Mouse (Mus musculus) MEL (cell line): ENCODE measurements around the gene Fbrs. TPM values are rescaled to one million over a fixed set of nuclear protein-coding genes. Genes with fewer than 3 reads are reported as not detected.
A peak's percentile ranks its signal among the peaks of the same experiment; 100 is the strongest.

ENCODE experiments used
- DNase-seq: peaks from one replicate; pipeline ENCODE4 v3.0.0; 2011; ENCODE audit warnings: low read depth, low spot score
- H3K27ac ChIP-seq: 2 replicates; pipeline ENCODE4 v1.5.1; 2012; ENCODE audit warnings: low read depth, mild to moderate bottlenecking, control low read depth, low read length, moderate library complexity; ENCODE audit not compliant: control insufficient read depth
- H3K27me3 ChIP-seq, 2 experiments: fragments of 150-350 bp in 1 of 2; sonication (generic) in 1 of 2; 2 replicates each; pipeline ENCODE4 v1.6.1; 2012; ENCODE audit warnings: low read length in 2 of 2, mild to moderate bottlenecking in 2 of 2, improper control_type of control experiment in 1 of 2, moderate library complexity in 1 of 2; ENCODE audit not compliant: insufficient read depth in 2 of 2, control insufficient read depth in 1 of 2
- H3K36me3 ChIP-seq, 2 experiments: 2 replicates each; pipeline ENCODE4 v1.6.1; 2012 to 2014; ENCODE audit warnings: low read length in 2 of 2, improper control_type of control experiment in 1 of 2, inconsistent platforms in 1 of 2, mild to moderate bottlenecking in 1 of 2; ENCODE audit not compliant: insufficient read depth in 2 of 2, control insufficient read depth in 1 of 2
- H3K4me1 ChIP-seq, 2 experiments: fragments of 150-350 bp in 1 of 2; sonication (generic) in 1 of 2; 2 replicates each; pipeline ENCODE4 v1.6.1; 2012; ENCODE audit warnings: low read length in 2 of 2, improper control_type of control experiment in 1 of 2, mild to moderate bottlenecking in 1 of 2; ENCODE audit not compliant: insufficient read depth in 2 of 2, control insufficient read depth in 1 of 2
- H3K4me3 ChIP-seq, 2 experiments: fragments of 150-350 bp in 1 of 2; sonication (generic) in 1 of 2; 2 replicates each; pipeline ENCODE4 v1.5.1; 2012; ENCODE audit warnings: low read depth in 2 of 2, low read length in 2 of 2, mild to moderate bottlenecking in 2 of 2, moderate library complexity in 2 of 2, control low read depth in 1 of 2, improper control_type of control experiment in 1 of 2; ENCODE audit not compliant: control insufficient read depth in 1 of 2, insufficient read depth in 1 of 2
- H3K79me2 ChIP-seq: 2 replicates; pipeline ENCODE4 v1.6.1; 2012; ENCODE audit warnings: mild to moderate bottlenecking, low read length, moderate library complexity; ENCODE audit not compliant: control insufficient read depth, poor library complexity, insufficient read depth
- H3K9ac ChIP-seq: 2 replicates; pipeline ENCODE4 v1.6.1; 2012; ENCODE audit warnings: low read depth, mild to moderate bottlenecking, control low read depth, low read length, moderate library complexity; ENCODE audit not compliant: control insufficient read depth, poor library complexity, severe bottlenecking
- H3K9me3 ChIP-seq: fragments of 150-350 bp; sonication (generic); replicated peaks from 2 replicates; pipeline ENCODE4 v1.6.1; 2012; ENCODE audit warnings: mild to moderate bottlenecking, low read length, improper control_type of control experiment, moderate library complexity; ENCODE audit not compliant: insufficient read depth
- CHD1 ChIP-seq: IDR thresholded peaks from 2 replicates; pipeline ENCODE4 v1.6.1; 2012; ENCODE audit warnings: low read depth, mild to moderate bottlenecking, inconsistent platforms, low read length, improper control_type of control experiment
- CHD2 ChIP-seq: IDR thresholded peaks from 2 replicates; pipeline ENCODE4 v1.6.1; 2011; ENCODE audit warnings: low read length, improper control_type of control experiment
- E2F4 ChIP-seq: IDR thresholded peaks from 2 replicates; pipeline ENCODE4 v1.6.1; 2011; ENCODE audit warnings: low read depth, low read length, improper control_type of control experiment, borderline replicate concordance
- ETS1 ChIP-seq: IDR thresholded peaks from 2 replicates; pipeline ENCODE4 v1.6.1; 2012; ENCODE audit warnings: low read depth, mild to moderate bottlenecking, inconsistent platforms, low read length, improper control_type of control experiment, moderate library complexity
- GABPA ChIP-seq: IDR thresholded peaks from 2 replicates; pipeline ENCODE4 v1.6.1; 2012; ENCODE audit warnings: low read depth, mild to moderate bottlenecking, inconsistent platforms, low read length, improper control_type of control experiment, moderate library complexity
- GATA1 ChIP-seq: IDR thresholded peaks from 2 replicates; pipeline ENCODE4 v1.6.1; 2011; ENCODE audit warnings: low read depth, low read length, improper control_type of control experiment
- HCFC1 ChIP-seq: IDR thresholded peaks from 2 replicates; pipeline ENCODE4 v1.6.1; 2012; ENCODE audit warnings: low read depth, mild to moderate bottlenecking, inconsistent platforms, low read length, improper control_type of control experiment, moderate library complexity
- MAFK ChIP-seq: IDR thresholded peaks from 2 replicates; pipeline ENCODE4 v1.6.1; 2011; ENCODE audit warnings: low read depth, mild to moderate bottlenecking, low read length, improper control_type of control experiment, borderline replicate concordance
- MAX ChIP-seq: IDR thresholded peaks from 2 replicates; pipeline ENCODE4 v1.6.1; 2011; ENCODE audit warnings: low read length, improper control_type of control experiment
- MEF2A ChIP-seq: IDR thresholded peaks from 2 replicates; pipeline ENCODE4 v1.6.1; 2014; ENCODE audit warnings: low read depth, mild to moderate bottlenecking, inconsistent platforms, low read length, improper control_type of control experiment; ENCODE audit not compliant: poor library complexity, insufficient replicate concordance, severe bottlenecking; ENCODE audit errors: extremely low read depth
- MXI1 ChIP-seq: IDR thresholded peaks from 2 replicates; pipeline ENCODE4 v1.6.1; 2011; ENCODE audit warnings: mild to moderate bottlenecking, low read depth, low read length, improper control_type of control experiment
- MYB ChIP-seq: IDR thresholded peaks from 2 replicates; pipeline ENCODE4 v1.6.1; 2011; ENCODE audit warnings: mild to moderate bottlenecking, low read depth, low read length, improper control_type of control experiment
- MYC ChIP-seq: IDR thresholded peaks from 2 replicates; pipeline ENCODE4 v1.6.1; 2011; ENCODE audit warnings: low read depth, mild to moderate bottlenecking, low read length, improper control_type of control experiment, moderate library complexity
- NELFE ChIP-seq: IDR thresholded peaks from 2 replicates; pipeline ENCODE4 v1.6.1; 2011; ENCODE audit warnings: low read depth, low read length, improper control_type of control experiment
- POLR2A ChIP-seq, 2 experiments: IDR thresholded peaks; 2 replicates each; pipeline ENCODE4 v1.6.1; 2011 to 2012; ENCODE audit warnings: low read length in 2 of 2, mild to moderate bottlenecking in 2 of 2, control low read depth in 1 of 2, improper control_type of control experiment in 1 of 2, low read depth in 1 of 2, moderate library complexity in 1 of 2; ENCODE audit not compliant: control insufficient read depth in 1 of 2, insufficient read depth in 1 of 2, poor library complexity in 1 of 2
- POLR2AphosphoS5 ChIP-seq: IDR thresholded peaks from 2 replicates; pipeline ENCODE4 v1.6.1; 2012; ENCODE audit warnings: low read depth, borderline replicate concordance, mild to moderate bottlenecking, inconsistent platforms, low read length, moderate library complexity, mixed read lengths
- RCOR1 ChIP-seq: IDR thresholded peaks from 2 replicates; pipeline ENCODE4 v1.6.1; 2012; ENCODE audit warnings: low read depth, mild to moderate bottlenecking, inconsistent platforms, low read length, improper control_type of control experiment
- SIN3A ChIP-seq: IDR thresholded peaks from 2 replicates; pipeline ENCODE4 v1.6.1; 2012; ENCODE audit warnings: low read length, improper control_type of control experiment, inconsistent platforms
- SMC3 ChIP-seq: IDR thresholded peaks from 2 replicates; pipeline ENCODE4 v1.6.1; 2011; ENCODE audit warnings: low read depth, low read length, improper control_type of control experiment
- TAL1 ChIP-seq: IDR thresholded peaks from 2 replicates; pipeline ENCODE4 v1.6.1; 2012; ENCODE audit warnings: mild to moderate bottlenecking, inconsistent platforms, low read length, moderate library complexity, mixed read lengths
- TBP ChIP-seq: IDR thresholded peaks from 2 replicates; pipeline ENCODE4 v1.8.0; 2011; ENCODE audit warnings: low read depth, low read length, improper control_type of control experiment
- TCF12 ChIP-seq: IDR thresholded peaks from 2 replicates; pipeline ENCODE4 v1.6.1; 2014; ENCODE audit warnings: low read depth, mild to moderate bottlenecking, inconsistent platforms, low read length, improper control_type of control experiment, moderate library complexity
- ZC3H11A ChIP-seq: IDR thresholded peaks from 2 replicates; pipeline ENCODE4 v1.6.1; 2012; ENCODE audit warnings: low read depth, mild to moderate bottlenecking, inconsistent platforms, low read length, improper control_type of control experiment
- ZKSCAN1 ChIP-seq: IDR thresholded peaks from 2 replicates; pipeline ENCODE4 v1.6.1; 2012; ENCODE audit warnings: low read depth, mild to moderate bottlenecking, inconsistent platforms, low read length, improper control_type of control experiment, moderate library complexity
- ZMIZ1 ChIP-seq: IDR thresholded peaks from 2 replicates; pipeline ENCODE4 v1.6.1; 2012; ENCODE audit warnings: low read depth, mild to moderate bottlenecking, inconsistent platforms, low read length, improper control_type of control experiment, moderate library complexity
- polyA plus RNA-seq, 2 experiments: library from polyadenylated mRNA; stranded (reverse) in 1 of 2; unstranded in 1 of 2; fragments of >175 nt in 1 of 2; fragments of >200 nt in 1 of 2; gene quantifications; 2 replicates each; pipeline versions ENCODE4 v1.2.1 to v1.2.4; 2012; ENCODE audit warnings: low replicate concordance in 2 of 2, low read depth in 1 of 2; ENCODE audit not compliant: insufficient read length in 2 of 2, insufficient read depth in 1 of 2, missing spikeins in 1 of 2
- total RNA-seq: library from RNA; depleted of rRNA; stranded (reverse); fragments of 300-350 nt; gene quantifications from 2 replicates; pipeline ENCODE4 v1.2.3, GENCODE M21; 2012

Fbrs gene
- total and polyA plus RNA-seq, 3 experiments, result 7.5 to 53.3 TPM; not detected in 1

- TF ChIP-seq HCFC1 (no peak), GATA1 (no peak), ZMIZ1 (no peak), E2F4 (0 out of 2 replicates have a peak, but pooled peaks have one; percentile 70), MYB (no peak), RCOR1 (no peak), TAL1 (no peak), CHD2 (no peak), NELFE (no peak), MAFK (no peak), POLR2AphosphoS5 (no peak), MAX (peak; percentile 69; the same call in 1 of the 2 replicates), ZKSCAN1 (no peak), TCF12 (no peak), ZC3H11A (no peak)
These were observed 33.4 kb downstream of the Fbrs start (continued) for GRCm38 (mm10) chr7:127512231-127513015.

- Histone ChIP-seq H3K79me2 (peaks cover 32% of the 10 kb centered on the region), H3K36me3 (peaks cover 16 to 35% of the 10 kb centered on the region in 2 experiments), H3K27me3 (no peaks in the 10 kb centered on the region), H3K9me3 (no peaks in the 10 kb centered on the region), H3K27ac (peak overlapping the region; percentile 85), H3K4me1 (peaks cover 3 to 9% of the 10 kb centered on the region in 2 experiments; a peak in 2 of 4 replicates), H3K4me3 (peak overlapping the region; percentile 56 to 64), H3K9ac (peak overlapping the region; percentile 62)
- TF ChIP-seq CHD1, result no peak; the same call in 1 of the 2 replicates
- peak in 1 of 2 experiments; percentile 23; a peak in 1 of 4 replicates for TF ChIP-seq POLR2A (IDR thresholded peaks at IDR 0.05; ENCODE audit: control insufficient read depth in 1 of 2, insufficient read depth in 1 of 2, low read depth in 1 of 2, low read length in 2 of 2, poor library complexity in 1 of 2)
- TF ChIP-seq MXI1, result 0 out of 2 replicates have a peak, but pooled peaks have one; percentile 14
- TF ChIP-seq MYC, result 0 out of 2 replicates have a peak, but pooled peaks have one; percentile 42
- no peak for TF ChIP-seq SMC3
- TF ChIP-seq GABPA, result no peak
- peak; percentile 64; the same call in 1 of the 2 replicates for TF ChIP-seq HCFC1
- TF ChIP-seq E2F4, result peak; percentile 77; the same call in 1 of the 2 replicates
- no peak for TF ChIP-seq NELFE
- peak; percentile 84 for TF ChIP-seq TBP
- TF ChIP-seq SIN3A, result peak; percentile 48; the same call in 1 of the 2 replicates
- TF ChIP-seq MEF2A, result no peak
- TF ChIP-seq GATA1, result peak; percentile 38; the same call in 1 of the 2 replicates
- peak; percentile 43; the same call in 1 of the 2 replicates for TF ChIP-seq RCOR1
- TF ChIP-seq ETS1, result no peak
- no peak for TF ChIP-seq ZC3H11A
- DNase-seq, result peak; percentile 80
These were observed 34.0 kb downstream of the Fbrs start for GRCm38 (mm10) chr7:127513016-127513390.
